Mouse (Mus musculus) layer of hippocampus, adult 6 months (tissue): Measurements from ENCODE around the gene Cryaa. TPM values are rescaled to one million over a fixed set of nuclear protein-coding genes. Genes with fewer than 3 reads are reported as not detected.

Source experiments
- long read RNA-seq, 2 experiments: library from polyadenylated mRNA; unstranded; transcript quantifications; one replicate each; pipeline ENCODE4 v2.0.0; 2019 to 2020
- polyA plus RNA-seq: library from polyadenylated mRNA; unstranded; fragments of <200 nt; fragmentation: Nextera tagmentation; gene quantifications from 2 replicates; pipeline ENCODE4 v1.2.3, GENCODE M21; 2021

Gene Cryaa
- polyA plus RNA-seq, result 0.54 TPM in 1 of 2 replicates, not detected in the other
- long read RNA-seq, experiment 1, result 0 reads
- long read RNA-seq, experiment 2, result 0 reads

DNA sequence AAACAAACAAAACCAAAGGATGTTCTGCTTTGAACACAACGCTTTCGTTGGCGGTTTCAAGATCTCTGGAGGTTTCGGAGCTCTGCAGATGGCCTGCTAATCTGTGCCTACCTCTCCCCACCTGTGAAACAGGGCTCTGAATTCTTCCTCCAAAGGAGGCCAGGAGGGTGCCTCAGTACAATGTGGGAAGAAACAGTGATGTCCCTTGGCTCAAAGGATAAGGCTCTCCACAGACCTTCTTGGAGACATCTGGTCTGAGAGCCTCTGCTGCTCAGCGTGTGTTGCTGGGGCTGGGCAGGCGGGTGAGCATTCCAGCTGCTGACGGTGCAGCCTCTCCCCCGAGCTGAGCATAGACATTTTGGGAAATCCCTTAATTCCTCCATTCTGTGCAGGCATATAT lies at the start of gene Cryaa:
Gene Cryaa (plus strand): TSS at position 301 of the 400 bp plus-strand sequence.

DNA sequence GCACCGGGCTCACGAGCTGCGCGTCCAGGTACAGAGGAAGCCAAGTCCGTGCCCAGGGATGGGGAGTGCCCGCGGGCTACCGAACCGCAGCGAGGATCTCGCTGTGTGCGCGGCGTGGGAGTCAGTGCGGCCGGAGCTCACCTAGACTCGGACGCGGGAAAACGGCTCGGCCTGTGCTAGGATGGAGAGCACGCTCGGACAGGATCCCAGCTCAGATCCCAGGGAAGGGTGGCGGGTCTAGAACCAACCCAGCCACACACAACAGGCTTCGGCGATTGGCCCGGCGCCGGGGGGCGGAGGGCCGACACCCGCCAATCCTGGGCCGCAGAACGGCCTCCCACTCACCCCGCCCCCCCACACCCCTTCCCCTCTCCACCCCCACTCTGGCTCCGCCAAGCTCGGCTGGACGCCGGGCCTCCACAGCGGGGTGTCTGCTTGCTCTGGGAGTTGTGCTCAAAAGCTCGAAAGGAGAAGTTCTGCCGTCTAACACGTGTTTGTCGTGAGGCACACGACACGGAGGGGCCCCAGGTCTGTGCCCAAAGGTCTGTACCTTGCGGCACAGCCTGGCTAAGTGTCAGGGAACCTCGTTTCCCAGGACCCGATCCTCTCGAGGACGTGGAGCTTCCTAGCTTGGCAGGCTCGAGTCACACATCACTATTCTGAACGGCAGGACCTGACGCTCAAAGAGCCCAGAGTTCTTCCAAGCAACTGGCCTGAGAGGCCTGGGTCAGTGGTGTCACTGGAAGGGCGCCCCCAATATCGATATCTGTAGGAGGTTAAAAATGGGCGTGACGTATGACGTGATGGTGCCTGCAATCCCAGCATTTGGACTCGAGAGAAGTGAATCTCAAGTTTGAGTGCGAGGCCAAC lies 40.4 kb upstream of the Cryaa start, which contains the start of gene Cbs:
Gene Cbs (minus strand): TSS at position 297 of the 870 bp plus-strand sequence.

DNA sequence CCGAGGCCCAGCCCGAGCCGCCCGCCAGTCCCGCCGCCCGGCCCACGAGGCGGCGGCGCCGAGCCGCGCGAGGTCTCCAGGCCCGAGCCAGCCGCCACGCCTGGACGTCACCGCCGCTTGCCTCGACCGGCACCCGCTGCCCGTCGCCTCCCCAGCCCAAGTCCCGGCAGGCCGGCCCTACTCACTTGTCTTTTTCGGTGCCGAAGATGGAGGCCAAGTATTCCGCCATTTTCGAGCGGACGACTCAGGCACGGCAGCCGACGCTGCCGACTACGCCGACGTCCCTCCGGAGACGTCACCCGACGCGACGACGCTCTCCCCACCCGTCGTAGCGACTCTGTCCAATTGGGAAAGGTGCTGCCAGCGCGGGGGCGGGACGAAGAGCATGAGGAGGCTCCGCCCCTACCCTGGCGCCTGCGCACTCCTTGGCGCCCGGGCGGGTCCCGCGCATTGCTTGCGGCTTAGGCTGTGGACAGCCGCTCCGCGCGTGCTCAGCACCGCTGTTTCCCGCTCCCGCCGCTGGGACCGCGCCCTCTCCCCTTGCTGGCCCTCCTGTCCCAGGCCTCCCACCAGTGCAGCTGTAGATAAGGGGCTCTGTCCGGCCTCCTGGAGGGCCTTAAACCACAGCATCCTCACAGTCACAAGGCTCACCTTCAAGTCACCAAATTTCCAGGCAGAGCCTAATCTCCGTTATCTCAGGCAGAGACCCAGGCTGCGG lies 19.0 kb upstream of the Cryaa start, which contains the start of gene U2af1:
Gene U2af1 (minus strand): TSS at position 425 of the 718 bp plus-strand sequence.

Other genes starting within 250 kb of the Cryaa start
- gene Wdr4, start 157.8 kb upstream of the Cryaa start, polyA plus RNA-seq, result 17.6 and 17.9 TPM in 2 replicates
- 884 and 1,016 TPM in 2 replicates for gene Ndufv3, start 157.7 kb upstream of the Cryaa start, polyA plus RNA-seq
- 5.5 and 6.5 TPM in 2 replicates for gene Pknox1, start 113.1 kb upstream of the Cryaa start, polyA plus RNA-seq
- 25.9 and 39.9 TPM in 2 replicates for gene Cbs, start 40.6 kb upstream of the Cryaa start, polyA plus RNA-seq
- 26.1 and 37.9 TPM in 2 replicates for gene U2af1, start 18.9 kb upstream of the Cryaa start, polyA plus RNA-seq
- gene Sik1, start 178.0 kb downstream of the Cryaa start, polyA plus RNA-seq, result 2.1 and 3.4 TPM in 2 replicates